Mouse (Mus musculus) v-Abl transformed pro-B cells (cell line): Measurements from ENCODE around the gene Pkmyt1.

Experiments
- in situ Hi-C, 2 experiments: fragments of 400-800 bp; cut with MboI; formaldehyde crosslinking; loops; one replicate each; pipeline ENCODE4 v1.15.1; 2025; ENCODE audit not compliant: unreplicated experiment in 2 of 2

The Pkmyt1 gene

DNA sequence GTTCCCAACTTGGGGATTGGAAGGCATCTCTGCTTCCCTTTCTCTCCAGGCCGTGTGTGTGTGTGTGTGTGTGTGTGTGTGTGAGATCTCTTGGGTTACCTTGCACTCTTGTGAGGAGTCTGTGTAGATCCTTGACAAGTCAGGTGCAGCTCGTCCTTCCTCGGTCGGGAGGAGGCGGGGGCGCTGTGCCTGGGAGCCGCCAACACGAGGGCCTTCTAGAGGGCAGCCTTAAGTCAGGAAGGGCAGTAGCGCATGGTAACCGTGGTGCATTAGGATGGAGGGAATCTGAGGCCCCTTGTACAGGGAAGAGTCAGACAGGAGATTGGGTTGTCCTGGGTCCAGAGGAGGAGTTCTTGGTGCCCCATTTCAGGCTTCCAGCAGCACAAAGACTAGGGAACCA, 50.1 kb downstream of the Pkmyt1 start:
- in situ Hi-C loops, result loop anchor here (5.0 kb wide), 3 partner anchors 76 to 186 kb away; no protein-coding TSS in a partner anchor

DNA sequence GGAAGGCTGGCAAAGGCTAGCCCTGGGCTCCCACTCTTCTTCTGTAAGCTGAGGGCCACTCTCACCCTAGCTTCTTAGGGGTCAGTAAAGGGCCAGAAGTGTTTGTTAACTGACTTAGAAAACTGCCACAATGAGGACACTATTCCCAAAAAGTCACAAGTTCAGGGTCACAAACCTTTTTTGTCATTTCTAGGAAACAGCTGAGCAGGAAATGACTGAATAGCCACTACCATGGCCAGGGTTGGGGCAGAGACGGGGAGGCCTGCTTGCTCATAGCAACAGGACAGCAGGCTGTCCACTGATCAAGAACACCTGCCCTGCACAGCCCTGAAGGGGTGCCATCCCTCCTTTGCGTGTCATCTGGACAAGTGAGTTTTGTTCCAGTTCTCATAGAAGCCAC, 51.0 kb downstream of the Pkmyt1 start:
- in situ Hi-C loops, result loop anchor here (5.0 kb wide), 3 partner anchors 75 to 185 kb away; no protein-coding TSS in a partner anchor

DNA sequence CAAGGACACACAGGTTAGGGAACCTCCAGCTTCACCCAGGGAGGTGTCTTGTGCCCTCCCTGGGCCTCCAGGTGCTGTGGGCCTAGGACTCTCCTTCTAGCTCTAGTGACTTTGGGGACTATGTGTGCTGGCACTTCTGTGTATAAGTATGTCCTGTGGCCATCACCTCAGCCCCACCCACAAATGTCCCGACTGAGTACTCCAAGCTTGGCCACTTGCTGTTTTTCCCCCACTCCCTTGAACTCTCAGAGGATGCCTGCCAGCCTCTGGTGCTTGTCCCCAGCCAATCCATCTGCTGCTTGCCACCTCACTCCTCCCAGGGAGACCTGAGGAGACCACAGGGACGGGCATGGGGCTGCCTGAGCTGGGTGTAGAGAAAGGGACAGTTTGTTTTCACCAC, 52.3 kb downstream of the Pkmyt1 start:
- in situ Hi-C loops, result loop anchor here (5.0 kb wide), 3 partner anchors 74 to 184 kb away; no protein-coding TSS in a partner anchor

DNA sequence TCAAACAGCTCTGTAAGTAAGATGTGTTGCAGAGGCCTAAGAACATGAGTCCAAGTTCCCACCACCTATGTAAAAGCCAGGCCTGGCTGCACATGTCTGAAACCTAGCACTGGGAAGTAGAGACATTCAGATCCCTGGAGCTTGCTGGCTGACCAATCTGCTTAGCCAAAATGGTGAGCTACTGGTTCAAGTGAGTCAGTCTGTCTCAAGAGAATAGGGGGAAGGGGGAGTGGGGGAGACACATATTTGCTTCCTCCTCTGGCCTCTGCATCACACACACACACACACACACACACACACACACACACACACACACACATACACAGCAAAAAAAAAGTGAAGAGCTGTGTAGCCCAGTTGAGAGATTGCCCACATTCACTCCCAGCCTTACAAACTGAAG, 57.2 kb downstream of the Pkmyt1 start:
- in situ Hi-C loops, result no loop called here

DNA sequence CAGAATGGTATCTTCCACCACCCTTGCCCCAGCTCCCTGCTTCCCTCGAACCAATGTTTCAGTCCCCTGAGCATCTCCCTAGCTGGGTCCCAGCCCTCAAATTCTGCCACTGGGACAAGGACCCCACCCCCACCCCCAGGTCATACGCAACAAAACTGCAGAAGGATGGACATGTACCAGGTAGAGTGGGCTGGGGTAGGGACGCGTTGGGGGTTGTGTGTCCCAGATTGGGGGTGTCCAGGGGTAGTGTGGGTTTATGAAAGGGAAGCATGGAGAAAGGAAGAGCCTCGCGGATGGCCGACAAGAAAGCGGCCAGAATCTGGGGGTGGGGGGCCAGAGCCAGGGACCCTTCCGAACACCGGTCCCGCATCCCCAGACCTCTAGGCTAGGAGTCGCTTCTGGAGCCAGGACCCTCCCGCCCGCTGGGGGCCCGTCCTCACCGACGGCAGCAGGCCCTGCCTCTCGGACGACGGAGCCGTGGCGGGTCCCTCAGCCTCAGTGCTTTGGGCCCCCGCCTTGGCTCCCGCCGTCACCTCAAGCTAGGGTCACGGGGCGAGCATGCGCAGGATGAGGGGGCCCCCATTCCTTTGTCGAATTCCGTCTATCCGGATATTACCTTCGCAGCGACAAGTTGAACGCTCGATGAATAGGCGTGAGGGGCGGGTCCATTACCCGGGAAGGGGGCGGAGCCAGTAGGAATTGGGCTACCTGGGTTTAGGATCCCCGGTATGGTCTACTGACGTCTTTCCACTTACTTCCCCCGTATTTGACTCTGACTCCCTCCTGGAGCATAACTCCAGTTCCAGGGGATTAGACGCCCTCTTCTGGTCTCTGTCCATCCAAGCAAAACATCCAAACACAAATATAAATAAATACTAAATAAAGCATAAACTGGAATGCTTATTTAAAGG, 59.7 kb downstream of the Pkmyt1 start, which contains the start of gene Flywch2:
Gene Flywch2, minus strand, starts transcription at position 521 of the 911 bp plus-strand sequence.
- in situ Hi-C loops, result no loop called here
